Mouse (Mus musculus): ENCODE results near the gene Zfp984.
A peak's percentile ranks its signal among the peaks of the same experiment; 100 is the strongest.
"Not testable (repeated sequence)": the region's sequence is repeated elsewhere in the genome, so short reads cannot be mapped to it uniquely, and the experiment has no call there.

The Zfp984 gene

GRCm38 (mm10) chr4:147809292-147809965 is at the start of gene Zfp984:
Gene Zfp984, minus strand, starts transcription at chr4:147809788.
- DNase-seq (ENCODE audit: low spot score in 2 of 2) = not testable (repeated sequence)

DNA sequence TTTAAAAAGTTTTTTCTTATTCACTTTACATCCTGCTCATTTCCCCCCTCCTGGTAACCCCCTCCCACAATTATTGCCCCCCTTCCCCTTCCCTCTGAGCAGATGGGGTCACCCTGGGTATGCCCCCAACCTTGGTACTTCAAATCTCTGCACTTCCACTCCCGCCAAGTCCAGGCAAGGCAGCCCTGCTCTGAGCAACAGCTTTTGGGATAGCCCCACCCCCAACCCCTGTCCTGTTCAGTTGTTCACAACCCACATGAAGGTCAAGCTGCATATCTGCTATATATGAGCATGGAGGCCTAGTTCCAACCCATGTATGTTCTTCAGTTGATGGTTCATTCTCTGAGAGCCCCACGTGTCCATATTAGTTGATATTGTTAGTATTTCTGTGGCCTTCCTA is 41.2 kb upstream of the Zfp984 start:
- no peak for DNase-seq (ENCODE audit: low spot score in 2 of 2)

GRCm38 (mm10) chr4:147848584-147848991 is 39.0 kb upstream of the Zfp984 start:
- no peak for DNase-seq (ENCODE audit: low spot score in 2 of 2)

DNA sequence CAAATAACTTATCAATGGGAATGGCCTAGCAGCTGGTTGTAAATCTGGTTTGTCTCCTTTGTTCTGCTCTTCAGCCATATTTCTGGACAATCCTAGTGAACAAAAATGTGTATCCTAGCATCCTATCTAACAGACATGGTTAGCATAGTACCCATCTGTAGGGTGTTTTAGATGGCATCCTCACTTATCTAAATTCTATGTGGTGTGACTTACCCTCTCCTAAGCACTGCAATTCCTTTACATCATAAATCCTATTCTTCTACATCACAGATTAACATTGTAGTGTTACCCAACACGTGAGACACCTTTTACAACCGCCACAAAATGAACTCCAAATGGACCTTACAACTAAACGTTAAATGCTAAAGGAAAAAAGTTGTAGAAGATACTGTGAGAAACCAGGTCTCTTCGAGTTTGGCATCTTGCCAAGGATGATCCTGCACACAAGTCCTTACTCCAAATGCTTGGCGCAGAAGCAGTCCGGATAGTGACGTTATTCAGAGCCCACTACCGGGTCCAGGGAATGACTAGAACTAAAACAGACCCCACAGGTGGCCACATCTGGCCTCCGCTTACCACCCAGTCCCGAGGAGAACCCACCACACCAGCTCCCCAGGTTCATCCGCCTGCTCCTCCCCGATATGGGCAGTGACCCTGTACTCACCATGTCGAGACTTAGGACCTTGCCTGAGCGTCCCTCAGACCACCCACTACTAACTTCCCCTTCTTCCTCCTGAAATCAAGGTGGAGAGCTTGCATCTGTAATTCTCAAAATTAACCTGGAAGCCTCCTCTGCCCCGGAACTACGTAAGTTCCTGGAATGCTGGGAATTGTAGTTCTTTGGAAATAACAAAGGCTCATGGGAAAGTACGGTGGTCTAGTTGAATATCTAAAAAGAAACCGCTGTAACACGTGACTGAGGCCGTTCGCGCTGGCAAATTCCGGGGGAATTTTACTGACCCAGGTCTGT is 38.3 kb upstream of the Zfp984 start, which contains the start of gene Zfp933:
Zfp933 (minus strand) TSS at position 753 of the 970 bp plus-strand sequence.
- DNase-seq (ENCODE audit: low spot score in 2 of 2) = peak; percentile 79 to 85

DNA sequence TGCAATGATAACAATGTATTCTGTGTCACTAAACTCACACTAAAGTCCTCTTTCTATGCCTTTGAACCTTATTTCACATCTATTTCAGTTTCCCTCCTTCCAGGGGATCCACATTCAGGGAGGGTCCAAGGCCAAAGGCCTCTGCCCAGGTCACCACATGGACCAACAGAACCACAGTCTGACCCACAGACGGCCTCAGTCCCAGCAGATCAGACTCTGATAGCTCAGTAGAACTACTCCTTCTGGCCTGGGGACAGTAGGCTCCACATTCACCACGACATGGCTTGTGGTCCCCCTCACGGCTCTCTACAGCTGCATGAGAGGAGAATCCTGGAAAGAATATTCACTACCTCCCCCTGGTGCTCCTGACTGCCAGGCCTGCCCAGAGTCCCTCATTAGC is 33.3 kb upstream of the Zfp984 start:
- no peak for DNase-seq (ENCODE audit: low spot score in 2 of 2)

GRCm38 (mm10) chr4:147839282-147839681 is 29.7 kb upstream of the Zfp984 start:
- DNase-seq (ENCODE audit: low spot score in 2 of 2) = peak in 1 of 2 experiments; percentile 23

- DNase-seq (ENCODE audit: low spot score in 2 of 2) = no peak
Measured at GRCm38 (mm10) chr4:147824389-147824788, 14.8 kb upstream of the Zfp984 start.

- not testable (repeated sequence) for DNase-seq (ENCODE audit: low spot score in 2 of 2)
Measured at GRCm38 (mm10) chr4:147821414-147821813, 11.8 kb upstream of the Zfp984 start.

- DNase-seq (ENCODE audit: low spot score in 2 of 2) = not testable (repeated sequence)
Measured at GRCm38 (mm10) chr4:147819659-147820058, 10.1 kb upstream of the Zfp984 start.

DNA sequence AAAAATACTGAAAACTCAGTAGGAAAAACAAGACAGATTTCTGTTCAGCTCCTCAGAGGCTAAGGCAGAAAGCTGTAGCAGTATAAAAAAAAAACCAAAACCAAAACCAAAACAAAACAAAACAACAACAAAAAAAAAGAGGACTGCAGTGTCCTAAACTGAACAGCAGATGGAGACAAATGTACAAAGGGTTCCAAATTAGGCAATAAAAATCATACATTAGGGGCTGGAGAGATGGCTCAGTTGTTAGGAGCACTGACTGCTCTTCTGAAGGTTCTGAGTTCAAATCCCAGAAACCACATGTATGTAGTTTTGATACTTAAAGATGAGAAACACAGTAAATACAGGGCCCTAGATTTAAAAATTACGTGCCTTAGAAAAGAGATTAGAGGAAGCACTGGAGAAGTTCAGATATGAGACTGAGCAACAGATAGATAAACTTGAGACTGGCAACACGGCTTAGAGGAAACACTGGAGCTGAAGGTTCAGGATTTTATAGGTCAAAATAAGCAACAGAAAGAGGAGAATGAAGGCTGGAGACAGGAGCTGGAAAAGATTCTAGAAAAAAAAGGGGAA is 5.1 kb upstream of the Zfp984 start:
- DNase-seq (ENCODE audit: low spot score in 2 of 2) = no peak

DNA sequence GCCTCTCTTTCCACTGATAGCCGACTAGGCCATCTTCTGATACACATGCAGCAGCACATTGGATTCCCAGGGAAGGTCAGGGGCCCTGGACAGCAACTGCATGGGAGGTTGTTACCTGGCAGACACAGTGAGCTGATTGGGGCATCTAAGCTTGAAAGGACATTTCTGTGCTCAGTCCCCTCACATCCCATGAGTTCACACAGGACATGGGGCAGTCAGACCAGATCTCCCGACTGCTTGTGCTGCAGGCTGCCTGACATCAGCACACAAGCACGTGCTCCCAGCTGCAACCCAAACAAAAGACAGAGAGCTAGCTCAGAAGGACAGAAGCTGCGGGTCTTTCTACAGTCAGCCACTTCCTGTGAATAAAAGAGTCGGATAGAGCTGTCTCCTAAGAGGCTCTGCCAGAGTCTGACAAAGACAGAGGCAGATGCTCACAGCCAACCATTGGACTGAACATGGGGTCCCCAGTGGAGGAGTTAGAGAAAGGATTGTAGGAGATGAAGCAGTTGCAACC is 3.7 kb upstream of the Zfp984 start:
- DNase-seq (ENCODE audit: low spot score in 2 of 2) = no peak

DNA sequence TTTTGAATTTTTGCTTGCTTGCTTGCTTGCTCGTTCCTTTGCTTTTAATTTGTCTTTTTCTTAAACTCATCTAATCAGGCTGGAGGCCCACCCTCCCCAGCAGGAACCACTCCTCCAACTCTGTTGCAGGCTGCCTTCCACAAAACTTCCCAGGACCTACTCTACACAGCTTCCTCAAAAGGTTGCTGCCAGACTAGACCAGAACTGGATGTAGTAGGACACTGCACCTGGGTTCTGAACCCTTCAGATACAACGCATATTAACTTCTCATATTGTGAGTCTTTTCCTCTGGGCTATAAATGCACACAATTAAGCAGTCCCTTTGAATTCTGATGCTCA is 347 bp upstream of the Zfp984 start:
- not testable (repeated sequence) for DNase-seq (ENCODE audit: low spot score in 2 of 2)

GRCm38 (mm10) chr4:147808483-147808882 is 1.1 kb downstream of the Zfp984 start:
- not testable (repeated sequence) for DNase-seq (ENCODE audit: low spot score in 2 of 2)

DNA sequence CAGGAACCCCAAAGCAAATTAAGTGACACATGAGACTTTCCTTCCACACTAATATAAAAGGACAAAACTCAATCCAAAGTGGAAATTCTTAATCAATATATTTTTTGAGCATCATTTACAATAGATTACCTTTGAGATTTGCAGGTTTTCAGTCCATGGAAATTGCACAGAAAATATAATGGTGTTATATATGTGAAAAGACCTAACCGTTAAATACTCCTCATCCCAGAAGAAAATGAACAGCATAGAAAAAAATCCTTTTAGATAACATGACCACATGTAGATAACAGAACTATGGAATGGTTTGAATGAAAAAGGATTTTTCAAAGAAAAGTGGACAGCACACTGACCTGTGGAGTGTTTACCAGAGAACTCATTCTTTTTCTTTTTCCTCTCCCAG is 14.3 kb downstream of the Zfp984 start:
- not testable (repeated sequence) for DNase-seq (ENCODE audit: low spot score in 2 of 2)

GRCm38 (mm10) chr4:147794026-147794665 is 15.4 kb downstream of the Zfp984 start:
- not testable (repeated sequence) for DNase-seq (ENCODE audit: low spot score in 2 of 2)

DNA sequence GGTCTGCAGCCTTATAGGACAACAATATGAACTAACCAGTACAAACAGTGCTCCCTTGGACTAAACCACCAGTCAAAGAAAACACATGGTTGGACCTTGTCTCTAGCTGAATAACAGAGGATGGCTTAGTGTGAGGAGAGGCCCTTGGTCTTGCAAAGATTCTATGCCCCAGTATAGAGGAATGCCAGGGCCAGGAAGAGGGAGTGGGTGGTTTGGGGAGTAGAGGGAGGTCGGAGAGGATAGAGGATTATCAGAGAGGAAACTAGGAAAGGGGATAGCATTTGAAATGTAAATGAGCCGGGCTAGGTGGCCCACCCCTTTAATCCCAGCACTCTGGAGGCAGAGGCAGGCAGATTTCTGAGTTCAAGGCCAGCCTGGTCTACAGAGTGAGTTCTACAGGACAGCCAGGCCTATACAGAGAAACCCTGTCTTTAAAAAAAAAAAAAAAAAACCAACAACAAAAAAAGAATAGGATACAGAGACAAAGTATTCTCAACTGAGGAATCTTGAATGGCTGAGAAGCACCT is 16.1 kb downstream of the Zfp984 start:
- DNase-seq (ENCODE audit: low spot score in 2 of 2) = not testable (repeated sequence)

DNA sequence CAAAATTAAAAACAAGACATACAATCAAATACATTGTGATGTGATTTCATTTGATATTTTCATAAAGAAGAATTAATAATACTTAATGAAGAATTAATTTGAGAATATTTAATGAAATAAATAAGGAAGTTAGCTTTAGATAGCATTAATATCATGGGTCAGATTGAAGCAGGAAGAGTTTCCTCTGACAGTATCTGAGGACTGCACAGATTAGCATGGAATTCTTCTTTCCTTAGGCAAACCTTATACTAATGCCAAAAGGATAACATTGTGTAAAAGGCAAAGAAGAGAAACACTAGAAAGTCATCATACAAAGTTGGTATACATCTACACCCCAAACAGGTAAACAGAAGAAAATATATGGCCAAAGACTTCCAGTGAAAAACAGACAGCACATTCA is 17.9 kb downstream of the Zfp984 start:
- not testable (repeated sequence) for DNase-seq (ENCODE audit: low spot score in 2 of 2)

DNA sequence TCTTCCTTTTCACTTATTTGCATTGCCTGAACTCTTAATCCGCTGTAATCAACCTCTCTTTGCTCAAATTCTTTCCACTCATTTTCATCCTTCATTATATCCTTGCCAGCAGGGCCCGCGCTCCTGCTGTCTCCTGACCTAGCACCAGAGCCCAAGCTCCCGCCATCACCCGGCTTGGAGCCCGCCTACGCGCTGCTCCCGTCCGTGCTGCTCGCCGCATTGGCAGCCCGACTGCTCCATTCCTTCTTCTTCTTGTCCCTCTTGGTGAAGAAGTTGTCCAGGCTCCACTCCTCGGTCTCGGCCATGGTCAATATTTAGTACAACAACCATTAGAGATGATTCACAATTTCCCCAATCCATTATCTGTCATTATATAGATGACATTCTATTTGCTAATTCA is 63.3 kb downstream of the Zfp984 start:
- DNase-seq (ENCODE audit: low spot score in 2 of 2) = not testable (repeated sequence)

DNA sequence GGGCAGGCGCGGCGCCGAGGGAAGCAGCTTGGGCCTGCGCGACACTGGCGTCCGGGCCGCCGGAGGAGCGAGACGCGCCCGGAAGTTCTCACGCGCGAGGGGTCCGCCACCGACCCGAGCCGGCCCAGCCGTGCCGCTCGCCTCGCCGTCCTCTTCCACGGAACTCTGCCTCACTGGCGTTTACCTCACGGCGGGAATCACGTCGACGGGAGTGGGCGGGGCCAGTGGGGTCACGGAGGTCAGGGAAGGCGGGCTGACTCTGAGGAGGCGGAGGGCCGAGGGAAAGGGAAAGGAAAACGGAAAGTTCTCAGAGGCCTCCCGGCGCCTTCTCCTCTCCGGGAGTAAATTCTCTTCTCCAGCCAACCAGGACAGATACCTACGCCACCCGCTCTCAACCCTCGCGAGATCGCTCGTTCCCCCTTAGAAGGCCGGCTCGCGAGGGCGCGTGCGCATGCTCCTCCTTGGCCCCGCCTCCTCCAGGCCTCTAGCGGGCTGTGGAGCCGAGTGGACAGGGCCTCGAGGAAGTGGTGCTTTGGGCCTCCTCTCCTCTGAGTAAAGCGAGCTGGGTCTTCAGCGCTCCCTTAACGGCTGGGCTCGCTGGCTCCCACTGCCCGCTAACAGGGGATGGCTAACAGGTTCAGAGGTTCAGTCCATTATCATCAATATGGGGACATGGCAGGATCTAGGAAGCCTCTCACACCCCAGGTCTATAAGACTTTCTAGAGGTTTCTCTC is 70.8 kb downstream of the Zfp984 start:
- DNase-seq (ENCODE audit: low spot score in 2 of 2) = not testable (repeated sequence)

Measured in left cerebral cortex, adult 9 months (tissue).